Mouse (Mus musculus): ENCODE measurements around the gene Rexo4. TPM values are rescaled to one million over a fixed set of nuclear protein-coding genes. Genes with fewer than 3 reads are reported as not detected.
A peak's percentile ranks its signal among the peaks of the same experiment; 100 is the strongest.

The Rexo4 gene
- polyA plus RNA-seq, 1 experiment from 2014 or later, result 47.4 TPM

DNA sequence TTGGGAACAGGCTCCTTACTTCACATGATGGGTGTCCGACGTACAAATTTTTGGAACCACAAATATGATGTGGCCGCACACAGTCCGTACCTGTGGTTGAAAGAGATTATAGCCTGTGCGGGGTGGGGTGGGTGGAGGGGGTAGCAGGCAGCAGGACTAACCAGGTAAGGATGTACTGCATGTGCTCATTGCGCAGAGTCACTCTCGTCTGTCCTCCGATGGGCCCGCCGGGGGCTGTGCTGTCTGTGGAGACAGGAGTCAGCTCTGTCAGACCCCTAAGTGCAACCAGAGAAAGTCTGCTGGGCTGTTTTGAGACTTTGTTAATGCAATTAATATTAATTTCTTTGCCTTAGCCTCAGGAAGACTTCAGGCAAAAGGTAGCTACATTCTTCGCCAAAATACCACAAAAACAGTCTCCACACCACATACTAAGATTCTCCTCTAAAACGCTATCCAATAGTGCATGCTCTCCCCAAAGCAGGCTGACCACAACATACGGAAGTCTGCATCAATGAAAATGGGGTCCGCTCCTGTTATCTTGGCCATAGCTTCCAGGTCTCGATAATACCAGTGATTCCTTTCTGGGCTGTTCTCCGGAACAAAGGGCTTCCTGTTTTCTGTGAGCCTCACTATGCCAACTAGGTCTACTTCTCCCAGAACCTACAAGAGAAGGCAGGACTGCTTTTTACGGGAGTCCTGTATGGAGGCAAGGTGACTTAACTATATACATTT is 50.6 kb downstream of the Rexo4 start:
- DNase-seq (ENCODE audit: low spot score), result no peak
- Histone ChIP-seq H3K36me3 (peaks cover 58% of the 10 kb centered on the region), H3K4me1 (replicated peaks) (peaks cover 73% of the 10 kb centered on the region), H3K27ac (no peak overlapping the region), H3K4me3 (no peak overlapping the region), H3K27me3 (ENCODE audit: insufficient read depth, poor library complexity, severe bottlenecking) (no peaks in the 10 kb centered on the region), H3K9me3 (no peaks in the 10 kb centered on the region)
- WGBS, result 88% methylated on average over 17 of the region's 17 CpGs

DNA sequence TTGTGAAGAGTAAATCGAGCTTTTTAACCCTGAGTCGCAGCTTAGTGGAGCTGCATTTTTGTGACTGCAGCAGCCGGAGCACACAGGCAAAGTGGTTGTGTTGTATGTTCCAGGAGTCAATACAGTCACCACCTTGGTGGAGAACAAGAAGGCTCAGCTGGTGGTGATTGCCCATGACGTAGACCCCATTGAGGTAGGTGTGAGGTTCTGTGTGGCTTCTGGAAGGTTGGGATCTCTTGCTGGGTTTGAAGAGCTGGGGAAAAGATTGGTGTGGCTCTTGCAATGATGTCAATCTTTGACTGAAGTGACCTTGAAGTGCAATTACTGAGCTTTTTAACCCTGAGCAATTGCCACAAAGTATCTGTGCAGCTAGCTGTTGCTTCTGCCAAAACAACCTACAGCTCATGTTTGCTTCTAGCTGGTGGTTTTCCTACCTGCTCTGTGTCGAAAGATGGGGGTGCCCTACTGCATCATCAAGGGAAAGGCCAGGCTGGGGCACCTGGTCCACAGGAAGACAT is 51.9 kb downstream of the Rexo4 start:
- no peak for DNase-seq (ENCODE audit: low spot score)

DNA sequence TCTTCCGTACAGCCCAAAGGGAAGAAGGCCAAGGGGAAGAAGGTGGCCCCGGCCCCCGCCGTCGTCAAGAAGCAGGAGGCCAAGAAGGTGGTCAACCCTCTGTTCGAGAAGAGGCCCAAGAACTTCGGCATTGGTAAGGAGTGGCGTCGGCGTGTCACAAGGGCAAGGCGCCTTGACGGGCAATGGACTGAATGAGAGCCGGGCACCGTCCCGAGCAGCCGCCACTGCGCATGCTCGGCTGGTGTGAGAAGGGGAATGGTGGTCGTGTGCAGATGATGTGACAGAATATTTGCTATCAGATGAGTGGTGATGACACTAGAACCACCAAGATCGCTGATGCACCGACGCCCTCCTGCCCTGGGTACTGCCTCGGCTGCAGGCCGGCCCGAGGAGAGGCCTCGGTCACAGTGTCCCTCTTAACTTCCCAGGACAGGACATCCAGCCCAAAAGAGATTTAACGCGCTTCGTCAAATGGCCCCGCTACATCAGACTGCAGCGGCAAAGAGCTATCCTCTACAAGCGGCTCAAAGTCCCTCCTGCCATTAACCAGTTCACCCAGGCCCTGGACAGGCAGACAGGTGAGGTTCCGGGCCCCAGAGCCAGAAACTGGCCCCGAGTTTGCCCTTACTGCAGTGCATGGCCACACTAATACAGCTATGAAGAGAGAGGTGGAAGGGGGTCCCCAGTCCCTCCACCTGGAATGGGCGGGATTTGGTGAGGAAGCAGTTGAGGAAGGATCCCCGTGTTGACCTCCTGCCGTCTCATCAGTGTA is 53.0 kb downstream of the Rexo4 start:
- no peak for DNase-seq (ENCODE audit: low spot score)
- H3K27ac ChIP-seq, result peak overlapping the region; percentile 95
- no peaks in the 10 kb centered on the region for H3K9me3 ChIP-seq
- H3K36me3 ChIP-seq, result peaks cover 67% of the 10 kb centered on the region
- H3K27me3 ChIP-seq (ENCODE audit: insufficient read depth, poor library complexity, severe bottlenecking), result no peaks in the 10 kb centered on the region
- peak overlapping the region; percentile 95 for H3K4me3 ChIP-seq
- WGBS, result under 1% methylated on average over 37 of the region's 37 CpGs
- H3K4me1 ChIP-seq (replicated peaks), result peaks cover 67% of the 10 kb centered on the region

More for the DNA sequence above, 51.9 kb downstream of the Rexo4 start:
- Histone ChIP-seq H3K4me3 (peak overlapping the region; percentile 95), H3K4me1 (replicated peaks) (peaks cover 76% of the 10 kb centered on the region), H3K27ac (0 out of 2 replicates have a peak overlapping the region, but pooled peaks have one; percentile 23), H3K27me3 (ENCODE audit: insufficient read depth, poor library complexity, severe bottlenecking) (no peaks in the 10 kb centered on the region), H3K9me3 (no peaks in the 10 kb centered on the region), H3K36me3 (peaks cover 58% of the 10 kb centered on the region)
- WGBS, result 79% methylated on average over 5 of the region's 5 CpGs

DNA sequence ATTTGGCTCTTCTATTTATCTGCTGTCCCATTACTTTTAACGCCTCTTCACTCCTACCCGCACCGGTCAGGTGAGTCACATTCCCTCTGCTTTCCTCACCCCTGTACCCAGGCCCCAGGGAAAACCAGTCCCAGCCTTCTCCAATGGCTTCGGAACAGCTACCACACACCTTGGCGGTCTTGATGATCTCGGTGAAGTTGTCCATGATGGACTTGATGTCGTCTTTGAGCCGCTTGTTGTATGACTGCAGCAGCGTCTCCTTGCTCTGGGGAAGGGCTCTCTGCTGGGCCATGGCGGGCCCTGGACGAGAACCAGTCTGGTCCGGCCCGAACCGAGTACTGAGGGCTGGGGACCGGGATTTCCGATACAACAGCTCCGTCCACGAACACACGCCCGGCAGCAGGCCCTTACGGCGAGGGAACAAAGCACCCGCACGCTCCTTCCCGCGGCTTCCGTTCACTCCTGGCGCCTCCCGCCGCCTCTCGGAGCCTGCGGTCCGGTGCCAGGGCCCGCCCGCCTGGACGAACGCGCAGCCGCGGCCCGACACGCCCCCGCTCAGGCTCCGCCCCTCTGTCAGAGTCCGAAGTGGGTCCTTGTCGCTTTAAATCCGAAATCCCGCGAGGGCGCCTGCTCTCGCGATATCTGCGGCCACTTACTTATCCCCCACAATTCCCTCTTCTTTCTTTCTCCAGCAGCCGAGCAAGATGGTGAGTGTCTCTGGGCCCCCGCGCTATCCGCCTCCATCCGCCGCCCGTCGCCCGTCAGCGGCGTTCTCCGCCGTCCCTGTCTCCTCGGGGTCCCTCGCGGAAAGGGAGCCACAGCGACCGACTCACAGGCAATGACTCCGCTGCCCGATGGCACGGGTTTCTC is 53.8 kb downstream of the Rexo4 start, which contains the start of the genes Med22 and Rpl7a:
Med22 (minus strand) TSS at position 554 of the 870 bp plus-strand sequence.
Rpl7a (plus strand) TSS at position 641 of the 870 bp plus-strand sequence.
- peak within 1 kb of the TSS; percentile 95 for H3K4me3 ChIP-seq
- DNase-seq (ENCODE audit: low spot score), result peak; percentile 98
- peak within 1 kb of the TSS; percentile 95 for H3K27ac ChIP-seq
- no peaks in the 10 kb centered on the region for H3K27me3 ChIP-seq (ENCODE audit: insufficient read depth, poor library complexity, severe bottlenecking)
- no peaks in the 10 kb centered on the region for H3K9me3 ChIP-seq
- WGBS, result under 1% methylated on average over 74 of the region's 74 CpGs
- H3K4me1 ChIP-seq (replicated peaks), result peaks cover 58% of the 10 kb centered on the region
- peaks cover 75% of the 10 kb centered on the region for H3K36me3 ChIP-seq

DNA sequence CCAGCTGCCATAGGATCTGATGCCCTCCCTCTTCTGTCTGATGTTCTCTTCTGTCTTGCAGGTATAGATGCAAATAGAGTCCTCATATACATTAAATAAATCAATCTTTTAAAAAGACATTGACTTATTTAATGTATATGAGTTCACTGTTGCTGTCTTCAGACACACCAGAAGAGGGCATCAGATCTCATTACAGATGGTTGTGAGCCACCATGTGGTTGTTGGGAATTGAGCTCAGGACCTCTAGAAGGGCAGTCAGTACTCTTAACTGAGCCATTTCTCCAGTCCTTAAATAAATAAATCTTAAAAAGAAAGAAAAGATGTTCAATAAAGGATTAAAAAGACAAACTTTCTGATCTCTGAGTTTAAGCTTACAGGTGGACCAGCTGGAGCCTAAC is 54.8 kb downstream of the Rexo4 start:
- H3K27ac ChIP-seq, result peak overlapping the region; percentile 95
- no peaks in the 10 kb centered on the region for H3K27me3 ChIP-seq (ENCODE audit: insufficient read depth, poor library complexity, severe bottlenecking)
- DNase-seq (ENCODE audit: low spot score), result no peak
- H3K4me3 ChIP-seq, result peak overlapping the region; percentile 95
- peaks cover 51% of the 10 kb centered on the region for H3K4me1 ChIP-seq (replicated peaks)
- no peaks in the 10 kb centered on the region for H3K9me3 ChIP-seq
- H3K36me3 ChIP-seq, result peaks cover 80% of the 10 kb centered on the region

DNA sequence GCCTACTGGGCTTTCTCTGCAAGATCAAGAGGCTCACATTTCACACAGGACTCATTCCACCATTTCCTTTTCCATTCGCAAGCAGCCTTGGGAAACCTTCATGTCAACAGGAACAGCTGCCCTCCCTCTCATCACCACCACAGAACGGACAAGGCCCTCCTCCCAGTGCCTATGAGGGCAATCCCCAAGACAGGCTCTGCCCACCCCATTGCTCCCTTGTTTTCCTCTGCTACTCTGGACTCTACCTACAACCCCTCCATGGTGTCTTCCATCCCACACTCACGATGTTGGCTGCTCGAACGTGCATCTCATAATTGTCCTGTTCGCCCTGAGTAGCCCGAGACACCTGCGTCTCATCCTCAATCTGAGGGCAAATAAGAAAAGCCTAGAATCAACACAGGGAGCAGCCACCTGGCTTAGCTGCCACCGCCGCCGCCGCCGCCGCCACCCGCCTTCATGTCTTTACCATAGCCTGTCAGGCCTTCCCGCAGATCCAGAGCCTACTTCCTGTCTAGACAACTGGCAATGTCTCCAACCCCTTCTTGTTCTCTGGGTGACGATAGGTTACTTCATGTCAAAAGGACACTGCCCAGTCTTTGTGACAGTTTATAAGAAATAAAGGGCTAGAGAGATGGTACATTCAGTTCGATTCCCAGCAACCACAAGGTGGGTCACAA is 55.3 kb downstream of the Rexo4 start:
- Histone ChIP-seq H3K36me3 (peaks cover 78% of the 10 kb centered on the region), H3K27me3 (ENCODE audit: insufficient read depth, poor library complexity, severe bottlenecking) (no peaks in the 10 kb centered on the region), H3K4me1 (replicated peaks) (peaks cover 52% of the 10 kb centered on the region), H3K4me3 (peak overlapping the region; percentile 95), H3K9me3 (no peaks in the 10 kb centered on the region), H3K27ac (peak overlapping the region; percentile 4; the same call in 1 of the 2 replicates)
- 89% methylated on average over 18 of the region's 18 CpGs for WGBS
- no peak for DNase-seq (ENCODE audit: low spot score)

DNA sequence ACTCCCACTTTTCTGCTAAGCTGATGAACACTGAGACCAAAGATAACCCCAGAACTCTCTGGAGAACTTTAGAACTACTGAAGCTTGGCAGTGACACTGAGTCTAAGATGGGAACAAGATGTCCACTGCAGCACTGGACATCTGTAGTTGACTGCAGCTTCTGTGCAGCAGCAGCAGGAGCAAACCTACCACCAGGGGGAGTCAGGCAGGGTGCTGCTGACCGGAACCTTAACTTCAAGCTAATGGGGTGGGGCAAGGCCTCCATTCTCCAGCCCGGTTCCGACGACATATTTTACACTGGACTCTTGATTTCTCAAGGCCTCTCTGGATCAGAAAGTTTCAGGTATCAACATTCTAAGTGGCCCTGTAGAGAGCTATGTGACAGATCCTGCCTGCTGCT is 57.1 kb downstream of the Rexo4 start:
- Histone ChIP-seq H3K27me3 (ENCODE audit: insufficient read depth, poor library complexity, severe bottlenecking) (no peaks in the 10 kb centered on the region), H3K9me3 (no peaks in the 10 kb centered on the region), H3K4me1 (replicated peaks) (peaks cover 51% of the 10 kb centered on the region), H3K4me3 (no peak overlapping the region), H3K27ac (no peak overlapping the region), H3K36me3 (peaks cover 61% of the 10 kb centered on the region)
- DNase-seq (ENCODE audit: low spot score), result peak; percentile 44
- WGBS, result 75% methylated on average over 4 of the region's 4 CpGs

DNA sequence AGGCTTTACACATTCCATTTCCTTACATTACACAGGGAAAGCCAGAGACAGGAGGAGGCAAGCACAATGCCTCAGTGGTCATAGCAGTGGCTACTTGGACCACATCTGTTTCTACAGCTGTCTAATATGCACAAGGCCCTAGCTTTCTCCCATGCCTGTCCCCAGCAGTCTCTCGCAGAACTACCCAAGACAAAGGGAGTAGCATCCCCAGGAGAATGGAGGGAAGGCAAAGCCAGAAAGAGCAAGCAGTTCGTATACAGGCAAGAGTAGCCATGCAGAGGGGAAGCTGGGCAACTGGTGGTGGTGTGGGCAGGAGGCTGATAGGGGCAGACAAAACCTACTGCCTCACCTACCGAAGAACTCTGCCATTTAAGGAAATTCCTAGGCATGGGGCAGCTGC is 57.8 kb downstream of the Rexo4 start:
- WGBS, result 93% methylated on average over 3 of the region's 3 CpGs
- no peak for DNase-seq (ENCODE audit: low spot score)
- H3K36me3 ChIP-seq, result peaks cover 54% of the 10 kb centered on the region

DNA sequence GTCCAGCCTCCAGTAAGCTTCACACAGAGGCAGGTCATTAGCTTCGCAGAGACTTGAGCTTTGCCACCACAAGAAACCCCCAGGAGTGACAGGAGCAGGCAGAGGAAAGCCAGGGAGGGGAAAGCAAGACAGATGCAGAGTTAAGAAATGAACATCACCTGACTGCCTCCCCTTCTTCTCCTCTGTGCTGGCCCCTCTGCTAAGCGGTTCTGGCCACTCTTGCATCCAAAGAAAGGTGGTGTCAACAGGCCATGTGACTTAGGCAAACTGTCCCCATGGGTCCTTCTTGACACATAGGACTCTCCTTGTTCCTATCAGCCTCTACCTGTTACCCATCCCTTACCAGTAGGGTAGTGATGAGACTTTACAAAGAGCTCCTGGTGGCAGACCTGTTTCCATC is 58.2 kb downstream of the Rexo4 start:
- no peaks in the 10 kb centered on the region for H3K9me3 ChIP-seq
- no peaks in the 10 kb centered on the region for H3K27me3 ChIP-seq (ENCODE audit: insufficient read depth, poor library complexity, severe bottlenecking)
- peaks cover 51% of the 10 kb centered on the region for H3K36me3 ChIP-seq
- DNase-seq (ENCODE audit: low spot score), result no peak
- 93% methylated on average over 2 of the region's 2 CpGs for WGBS
- H3K4me1 ChIP-seq (replicated peaks), result peaks cover 55% of the 10 kb centered on the region
- 0 out of 2 replicates have a peak overlapping the region, but pooled peaks have one; percentile 13 for H3K4me3 ChIP-seq
- H3K27ac ChIP-seq, result no peak overlapping the region

More for the DNA sequence above, 57.8 kb downstream of the Rexo4 start:
- Histone ChIP-seq H3K27me3 (ENCODE audit: insufficient read depth, poor library complexity, severe bottlenecking) (no peaks in the 10 kb centered on the region), H3K27ac (no peak overlapping the region), H3K4me1 (replicated peaks) (peaks cover 51% of the 10 kb centered on the region), H3K4me3 (no peak overlapping the region), H3K9me3 (no peaks in the 10 kb centered on the region)
